Mouse (Mus musculus) hindbrain, embryonic 13.5 days (tissue): ENCODE results near the gene Brat1. TPM values are rescaled to one million over a fixed set of nuclear protein-coding genes. Genes with fewer than 3 reads are reported as not detected.
A peak's percentile ranks its signal among the peaks of the same experiment; 100 is the strongest.

Experiments used
- ATAC-seq: fragments of 200-750 bp; cut with Nextera tagmentation; 2 replicates; pipeline ENCODE4 v1.8.0; 2017; ENCODE audit warnings: moderate TSS enrichment; ENCODE audit not compliant: low FRiP score
- H3K27ac ChIP-seq: fragments of 300-500 bp; sonication (generic); 2 replicates; pipeline ENCODE4 v1.5.1; 2015; ENCODE audit warnings: inconsistent platforms, mild to moderate bottlenecking, moderate library complexity
- H3K27me3 ChIP-seq: fragments of 300-500 bp; sonication (generic); 2 replicates; pipeline ENCODE4 v1.6.1; 2015; ENCODE audit warnings: mild to moderate bottlenecking, inconsistent platforms
- H3K36me3 ChIP-seq: fragments of 300-500 bp; sonication (generic); 2 replicates; pipeline ENCODE4 v1.6.1; 2015; ENCODE audit warnings: mild to moderate bottlenecking, inconsistent platforms
- H3K4me1 ChIP-seq: fragments of 300-500 bp; sonication (generic); replicated peaks from 2 replicates; pipeline ENCODE4 v1.6.1; 2015; ENCODE audit warnings: inconsistent platforms
- H3K4me2 ChIP-seq: fragments of 300-500 bp; sonication (generic); 2 replicates; pipeline ENCODE4 v1.6.1; 2015; ENCODE audit warnings: inconsistent platforms, mild to moderate bottlenecking, moderate library complexity
- H3K4me3 ChIP-seq: fragments of 300-500 bp; sonication (generic); 2 replicates; pipeline ENCODE4 v1.5.1; 2015; ENCODE audit warnings: mild to moderate bottlenecking, inconsistent platforms
- H3K9ac ChIP-seq: fragments of 300-500 bp; sonication (generic); 2 replicates; pipeline ENCODE4 v1.6.1; 2015; ENCODE audit warnings: mild to moderate bottlenecking, inconsistent platforms
- H3K9me3 ChIP-seq: fragments of 300-500 bp; sonication (generic); 2 replicates; pipeline ENCODE4 v1.6.1; 2016; ENCODE audit warnings: inconsistent platforms
- WGBS: fragments of 180-500 bp; shearing (Covaris S2); methylation state at CpG from one replicate; pipeline ENCODE4 v1.1.7; 2015; 5-methylcytosine and 5-hydroxymethylcytosine counted together
- polyA plus RNA-seq: library from polyadenylated mRNA; unstranded; fragments of >200 nt; fragmentation: Nextera tagmentation; extraction: Ambion mirVana; gene quantifications from 2 replicates; pipeline ENCODE4 v1.2.1, GENCODE M21; 2015

Brat1 gene
- polyA plus RNA-seq, 1 experiment from 2014 or later: 23.7 TPM

GRCm38 (mm10) chr5:140703480-140704377 lies 1.1 kb upstream of the Brat1 start:
- Histone ChIP-seq H3K27me3 (no peaks in the 10 kb centered on the region), H3K4me2 (peak overlapping the region; percentile 84), H3K4me3 (peak overlapping the region; percentile 66), H3K9ac (peak overlapping the region; percentile 20; the same call in 1 of the 2 replicates), H3K4me1 (peaks cover 55% of the 10 kb centered on the region), H3K27ac (peak overlapping the region; percentile 88), H3K36me3 (peaks cover 23% of the 10 kb centered on the region), H3K9me3 (no peaks in the 10 kb centered on the region)
- 41% methylated on average over 17 of the region's 17 CpGs for WGBS
- ATAC-seq: no peak

- Histone ChIP-seq H3K27ac (peak overlapping the region; percentile 88; the same call in 1 of the 2 replicates), H3K4me3 (peak overlapping the region; percentile 66), H3K9ac (peak overlapping the region; percentile 87), H3K4me1 (peaks cover 42% of the 10 kb centered on the region), H3K36me3 (peaks cover 30% of the 10 kb centered on the region), H3K27me3 (no peaks in the 10 kb centered on the region), H3K9me3 (no peaks in the 10 kb centered on the region), H3K4me2 (peak overlapping the region; percentile 84)
- 70% methylated on average over 7 of the region's 7 CpGs for WGBS
- no peak for ATAC-seq
Measured at GRCm38 (mm10) chr5:140705501-140706171, 825 bp downstream of the Brat1 start.

- H3K9me3 ChIP-seq: no peaks in the 10 kb centered on the region
- H3K36me3 ChIP-seq: peaks cover 77% of the 10 kb centered on the region
- H3K4me1 ChIP-seq: peaks cover 15% of the 10 kb centered on the region
- H3K4me2 ChIP-seq: no peak overlapping the region
- ATAC-seq: no peak
- H3K27me3 ChIP-seq: no peaks in the 10 kb centered on the region
- H3K4me3 ChIP-seq: no peak overlapping the region
- 95% methylated on average over 6 of the region's 6 CpGs for WGBS
- no peak overlapping the region for H3K27ac ChIP-seq
- no peak overlapping the region for H3K9ac ChIP-seq
Measured at GRCm38 (mm10) chr5:140710315-140710714, 5.5 kb downstream of the Brat1 start.

GRCm38 (mm10) chr5:140711040-140711439 lies 6.2 kb downstream of the Brat1 start:
- H3K9ac ChIP-seq: no peak overlapping the region; the same call in 1 of the 2 replicates
- no peak for ATAC-seq
- WGBS: 84% methylated on average over 5 of the region's 5 CpGs

DNA sequence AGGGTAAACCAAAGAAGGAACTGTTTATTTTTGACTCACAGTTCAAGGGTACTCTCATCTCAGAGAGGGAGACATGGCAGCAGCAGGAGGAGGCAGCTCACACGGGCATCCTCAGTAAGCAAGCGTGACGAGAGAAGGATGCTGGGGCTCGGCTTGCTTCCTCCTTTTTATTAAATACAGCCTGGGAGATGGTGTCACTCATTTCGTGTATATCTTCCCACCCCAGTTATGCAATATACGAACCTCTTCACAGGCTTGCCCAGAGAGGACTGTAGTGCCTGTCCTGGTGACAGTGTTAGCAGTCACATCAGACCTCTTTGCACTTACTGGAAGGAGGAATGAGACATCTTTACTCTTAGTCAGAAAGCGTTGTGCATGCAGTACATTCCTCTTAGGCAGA lies 16.0 kb downstream of the Brat1 start:
- Histone ChIP-seq H3K27me3 (no peaks in the 10 kb centered on the region), H3K4me2 (no peak overlapping the region), H3K27ac (no peak overlapping the region), H3K9ac (no peak overlapping the region), H3K9me3 (no peaks in the 10 kb centered on the region), H3K4me1 (peaks cover 25% of the 10 kb centered on the region), H3K36me3 (peaks cover 45% of the 10 kb centered on the region), H3K4me3 (no peak overlapping the region)
- 84% methylated on average over 7 of the region's 7 CpGs for WGBS
- no peak for ATAC-seq

More at GRCm38 (mm10) chr5:140711040-140711439, 6.2 kb downstream of the Brat1 start:
- Histone ChIP-seq H3K27ac (no peak overlapping the region), H3K4me1 (peaks cover 7% of the 10 kb centered on the region), H3K9me3 (no peaks in the 10 kb centered on the region), H3K27me3 (no peaks in the 10 kb centered on the region), H3K4me2 (no peak overlapping the region), H3K36me3 (peaks cover 84% of the 10 kb centered on the region), H3K4me3 (no peak overlapping the region)

- 72% methylated on average over 3 of the region's 3 CpGs for WGBS
- Histone ChIP-seq H3K9ac (no peak overlapping the region), H3K36me3 (peaks cover 31% of the 10 kb centered on the region), H3K4me1 (peaks cover 32% of the 10 kb centered on the region), H3K4me3 (no peak overlapping the region), H3K9me3 (no peaks in the 10 kb centered on the region), H3K27me3 (no peaks in the 10 kb centered on the region), H3K27ac (no peak overlapping the region), H3K4me2 (no peak overlapping the region)
- ATAC-seq: no peak
Measured at GRCm38 (mm10) chr5:140722121-140722520, 17.3 kb downstream of the Brat1 start.

GRCm38 (mm10) chr5:140723822-140724221 lies 19.0 kb downstream of the Brat1 start, which contains the start of gene Amz1:
Amz1 (plus strand) TSS chr5:140724127.
- peak; percentile 51 for ATAC-seq
- H3K36me3 ChIP-seq: peaks cover 14% of the 10 kb centered on the region
- no peaks in the 10 kb centered on the region for H3K9me3 ChIP-seq
- 46% methylated on average over 13 of the region's 13 CpGs for WGBS
- no peaks in the 10 kb centered on the region for H3K27me3 ChIP-seq
- H3K4me3 ChIP-seq: 0 out of 2 replicates have a peak within 1 kb of the TSS, but pooled peaks have one; percentile 3
- peak within 1 kb of the TSS; percentile 81 for H3K27ac ChIP-seq
- H3K4me1 ChIP-seq: peaks cover 32% of the 10 kb centered on the region
- H3K9ac ChIP-seq: 0 out of 2 replicates have a peak within 1 kb of the TSS, but pooled peaks have one; percentile 24
- H3K4me2 ChIP-seq: peak within 1 kb of the TSS; percentile 23

GRCm38 (mm10) chr5:140726062-140726839 lies 21.4 kb downstream of the Brat1 start:
- Histone ChIP-seq H3K4me3 (no peak overlapping the region), H3K4me1 (peaks cover 32% of the 10 kb centered on the region), H3K27me3 (no peaks in the 10 kb centered on the region), H3K9ac (peak overlapping the region; percentile 0; the same call in 1 of the 2 replicates), H3K4me2 (no peak overlapping the region), H3K27ac (peak overlapping the region; percentile 81), H3K9me3 (no peaks in the 10 kb centered on the region), H3K36me3 (no peaks in the 10 kb centered on the region)
- 67% methylated on average over 7 of the region's 7 CpGs for WGBS
- ATAC-seq: peak; percentile 76

DNA sequence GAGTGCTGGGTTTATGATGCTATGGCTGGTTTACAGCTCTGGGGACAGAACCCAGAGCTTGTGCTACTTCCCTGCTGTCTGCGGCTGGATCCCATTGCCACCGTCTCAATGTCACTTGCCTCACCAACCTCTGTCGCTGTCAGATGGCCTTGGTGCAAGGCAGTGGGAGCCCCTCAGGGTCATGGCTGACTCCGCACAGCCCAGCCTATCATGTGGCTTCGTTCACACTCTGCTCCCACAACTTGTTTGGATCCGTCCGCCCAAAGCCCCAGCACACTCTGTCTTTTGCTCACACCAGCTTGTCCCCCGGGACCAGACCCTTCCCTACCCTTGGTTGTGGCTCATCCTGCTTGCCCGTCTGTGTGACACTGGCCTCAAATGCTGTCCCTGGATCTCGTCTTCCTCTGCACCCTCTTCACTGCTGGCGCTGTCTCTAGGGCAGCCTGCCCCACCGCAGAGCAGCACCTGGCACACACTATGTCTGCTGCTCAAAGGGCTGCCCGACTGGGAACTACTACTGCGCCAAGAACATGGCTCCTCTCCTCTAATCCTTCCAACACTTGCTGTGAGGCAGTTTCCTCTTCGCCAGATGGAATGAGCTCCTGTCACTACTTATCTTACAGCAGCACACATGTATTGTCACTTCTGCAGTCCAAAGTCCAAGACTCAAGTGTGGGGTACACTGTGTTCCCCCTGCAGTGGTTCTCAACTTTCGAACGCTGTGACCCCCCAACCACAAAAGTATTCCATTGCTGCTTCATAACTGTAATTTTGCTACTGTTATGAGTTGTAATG lies 22.3 kb downstream of the Brat1 start:
- H3K27ac ChIP-seq: 0 out of 2 replicates have a peak overlapping the region, but pooled peaks have one; percentile 81
- H3K9me3 ChIP-seq: no peaks in the 10 kb centered on the region
- no peaks in the 10 kb centered on the region for H3K36me3 ChIP-seq
- 86% methylated on average over 17 of the region's 17 CpGs for WGBS
- H3K27me3 ChIP-seq: no peaks in the 10 kb centered on the region
- H3K4me1 ChIP-seq: peaks cover 32% of the 10 kb centered on the region
- ATAC-seq: no peak
- no peak overlapping the region for H3K4me3 ChIP-seq
- H3K9ac ChIP-seq: no peak overlapping the region
- H3K4me2 ChIP-seq: no peak overlapping the region

GRCm38 (mm10) chr5:140731040-140731797 lies 26.4 kb downstream of the Brat1 start:
- Histone ChIP-seq H3K4me1 (peaks cover 10% of the 10 kb centered on the region), H3K9ac (no peak overlapping the region), H3K9me3 (no peaks in the 10 kb centered on the region), H3K4me3 (no peak overlapping the region), H3K36me3 (no peaks in the 10 kb centered on the region), H3K27ac (no peak overlapping the region), H3K4me2 (no peak overlapping the region), H3K27me3 (peaks cover 22% of the 10 kb centered on the region)
- no peak for ATAC-seq
- 85% methylated on average over 11 of the region's 11 CpGs for WGBS

- no peak overlapping the region for H3K27ac ChIP-seq
- H3K4me2 ChIP-seq: no peak overlapping the region
- no peaks in the 10 kb centered on the region for H3K36me3 ChIP-seq
- WGBS: 64% methylated on average over 4 of the region's 4 CpGs
- H3K4me1 ChIP-seq: peaks cover 8% of the 10 kb centered on the region
- no peak for ATAC-seq
- H3K9ac ChIP-seq: no peak overlapping the region
- no peak overlapping the region for H3K4me3 ChIP-seq
- no peaks in the 10 kb centered on the region for H3K9me3 ChIP-seq
- peaks cover 32% of the 10 kb centered on the region for H3K27me3 ChIP-seq
Measured at GRCm38 (mm10) chr5:140732195-140732594, 27.4 kb downstream of the Brat1 start.
